Mouse (Mus musculus) retina, adult 2 months (tissue): ENCODE data around the gene Lbp.

Experiments
- DNase-seq: peaks from one replicate; pipeline ENCODE4 v3.0.0-alpha.2; 2012; ENCODE audit warnings: low read depth, low spot score

Gene Lbp

GRCm38 (mm10) chr2:158360873-158361677 is 54.8 kb downstream of the Lbp start:
- DNase-seq, result peak; percentile 56

- no peak for DNase-seq
Measured at GRCm38 (mm10) chr2:158361678-158362320, 55.5 kb downstream of the Lbp start.

- DNase-seq, result no peak
Measured at GRCm38 (mm10) chr2:158364175-158364574, 57.9 kb downstream of the Lbp start.

GRCm38 (mm10) chr2:158365099-158365850 is 59.0 kb downstream of the Lbp start:
- no peak for DNase-seq

GRCm38 (mm10) chr2:158367654-158368053 is 61.4 kb downstream of the Lbp start:
- no peak for DNase-seq

GRCm38 (mm10) chr2:158368313-158368712 is 62.0 kb downstream of the Lbp start:
- DNase-seq, result no peak

- no peak for DNase-seq
Measured at GRCm38 (mm10) chr2:158369474-158370172, 63.3 kb downstream of the Lbp start.

- no peak for DNase-seq
Measured at GRCm38 (mm10) chr2:158370173-158370550, 63.9 kb downstream of the Lbp start.

- DNase-seq, result no peak
Measured at GRCm38 (mm10) chr2:158373061-158373460, 66.8 kb downstream of the Lbp start.

GRCm38 (mm10) chr2:158373516-158373915 is 67.2 kb downstream of the Lbp start:
- DNase-seq, result no peak

- peak; percentile 36 for DNase-seq
Measured at GRCm38 (mm10) chr2:158375443-158376122, 69.3 kb downstream of the Lbp start, which contains the start of gene Snhg11. Snhg11 (plus strand) TSS chr2:158375638.

GRCm38 (mm10) chr2:158376123-158376687 is 69.9 kb downstream of the Lbp start:
- DNase-seq, result no peak

GRCm38 (mm10) chr2:158376798-158377197 is 70.5 kb downstream of the Lbp start:
- DNase-seq, result no peak

- no peak for DNase-seq
Measured at GRCm38 (mm10) chr2:158377811-158378210, 71.5 kb downstream of the Lbp start.

GRCm38 (mm10) chr2:158379354-158380078 is 73.2 kb downstream of the Lbp start:
- peak; percentile 53 for DNase-seq
